Mouse (Mus musculus): ENCODE data around the gene Psmd8. TPM values are rescaled to one million over a fixed set of nuclear protein-coding genes. Genes with fewer than 3 reads are reported as not detected.

Gene Psmd8
- polyA plus RNA-seq, 1 experiment from 2014 or later = 287 TPM

DNA sequence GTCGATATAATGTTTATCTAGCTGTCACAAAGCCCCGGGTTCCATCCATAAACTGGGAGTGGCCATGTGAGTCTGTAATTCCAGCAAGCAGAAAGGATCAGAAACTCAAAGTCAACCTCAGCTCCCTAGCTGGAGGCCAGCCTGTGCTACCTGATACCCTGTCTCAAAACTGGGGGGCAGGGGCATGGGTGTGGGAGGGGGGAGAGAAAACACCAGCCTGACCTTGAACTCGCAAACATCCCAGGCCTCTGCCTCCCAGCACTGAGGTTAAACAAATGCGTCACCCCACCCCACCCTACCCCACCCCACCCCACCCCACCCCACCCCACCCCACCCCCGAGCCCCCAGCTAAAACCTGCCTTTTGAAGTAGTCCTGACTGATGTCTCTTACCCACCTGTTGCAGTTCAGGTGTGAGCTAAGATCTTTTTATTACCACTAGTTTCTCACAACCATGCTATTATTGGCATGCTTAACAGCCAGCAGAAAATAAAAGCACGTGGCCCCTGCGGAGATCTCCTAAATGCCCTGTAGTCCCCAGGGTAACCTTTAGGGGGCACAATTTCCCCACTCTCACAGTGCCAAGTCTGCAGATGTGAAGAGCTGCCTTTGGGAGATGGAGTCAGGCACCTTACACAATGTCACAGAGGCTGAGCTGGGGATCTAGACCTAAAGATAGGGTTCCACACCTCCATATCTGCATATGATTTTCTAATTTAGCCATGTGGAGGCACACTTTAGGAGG lies 54.2 kb downstream of the Psmd8 start:
- Histone ChIP-seq H3K4me3 (ENCODE audit: low read depth, low read length) (no peak overlapping the region), H3K27me3 (ENCODE audit: control insufficient read depth, insufficient read depth, low read depth, low read length) (0 out of 2 replicates have a peak, but pooled peaks cover 2% of the 10 kb centered on the region), H3K9me3 (replicated peaks; ENCODE audit: control insufficient read depth, low read length, poor library complexity, severe bottlenecking) (no peaks in the 10 kb centered on the region), H3K27ac (ENCODE audit: low read length) (no peak overlapping the region), H3K36me3 (ENCODE audit: control insufficient read depth, insufficient read depth, low read length) (no peaks in the 10 kb centered on the region), H3K4me2 (ENCODE audit: low read length) (no peak overlapping the region), H3K9ac (ENCODE audit: low read depth, low read length) (no peak overlapping the region), H3K4me1 (ENCODE audit: control insufficient read depth, insufficient read depth, low read length) (0 out of 2 replicates have a peak, but pooled peaks cover 5% of the 10 kb centered on the region)
- 30% methylated on average over 7 of the region's 7 CpGs for WGBS
- ATAC-seq = no peak

DNA sequence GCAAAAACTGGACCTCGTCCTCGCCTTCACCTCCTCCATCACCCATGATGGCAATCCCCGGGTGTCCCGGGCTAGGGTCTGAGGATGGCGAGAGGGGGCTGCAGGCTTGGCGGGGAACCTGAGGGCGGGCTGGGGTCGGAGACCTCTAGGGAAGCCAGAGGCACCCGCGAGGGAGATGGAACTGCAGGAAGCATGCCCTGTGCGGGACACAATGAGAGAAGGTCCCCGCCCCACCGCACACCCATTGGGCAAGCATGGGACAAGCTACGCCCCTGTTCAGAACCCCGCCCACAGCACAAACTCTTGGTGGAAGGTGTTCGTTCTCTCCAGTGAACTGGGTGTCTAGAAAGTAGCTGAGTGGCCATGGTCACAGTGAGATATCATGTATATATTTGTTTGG lies 55.5 kb downstream of the Psmd8 start, which contains the start of gene Ryr1:
Gene Ryr1, minus strand, starts transcription at position 210 of the 400 bp plus-strand sequence.
- Histone ChIP-seq H3K4me2 (ENCODE audit: low read length) (peak within 1 kb of the TSS; percentile 57), H3K4me1 (ENCODE audit: control insufficient read depth, insufficient read depth, low read length) (0 out of 2 replicates have a peak, but pooled peaks cover 5% of the 10 kb centered on the region), H3K4me3 (ENCODE audit: low read depth, low read length) (peak within 1 kb of the TSS; percentile 19; the same call in 1 of the 2 replicates), H3K9ac (ENCODE audit: low read depth, low read length) (peak within 1 kb of the TSS; percentile 50; the same call in 1 of the 2 replicates), H3K36me3 (ENCODE audit: control insufficient read depth, insufficient read depth, low read length) (no peaks in the 10 kb centered on the region), H3K27me3 (ENCODE audit: control insufficient read depth, insufficient read depth, low read depth, low read length) (0 out of 2 replicates have a peak, but pooled peaks cover 2% of the 10 kb centered on the region), H3K27ac (ENCODE audit: low read length) (no peak within 1 kb of the TSS), H3K9me3 (replicated peaks; ENCODE audit: control insufficient read depth, low read length, poor library complexity, severe bottlenecking) (no peaks in the 10 kb centered on the region)
- WGBS = under 1% methylated on average over 16 of the region's 16 CpGs
- no peak for ATAC-seq

Other genes starting within 250 kb of the Psmd8 start
- 132 and 133 TPM in 2 replicates for gene Actn4, start 218.4 kb downstream of the Psmd8 start, polyA plus RNA-seq (2015; fragmentation: Nextera tagmentation; extraction: Ambion mirVana)
- gene Eif3k, start 198.8 kb downstream of the Psmd8 start, polyA plus RNA-seq (2015; fragmentation: Nextera tagmentation; extraction: Ambion mirVana) = 279 TPM in 2 replicates
- 11.8 and 13.2 TPM in 2 replicates for gene Map4k1, start 198.7 kb downstream of the Psmd8 start, polyA plus RNA-seq (2015; fragmentation: Nextera tagmentation; extraction: Ambion mirVana)
- 11.3 and 14.4 TPM in 2 replicates for gene Ryr1, start 55.5 kb downstream of the Psmd8 start, polyA plus RNA-seq (2015; fragmentation: Nextera tagmentation; extraction: Ambion mirVana)
- gene Rasgrp4, start 45.9 kb downstream of the Psmd8 start, polyA plus RNA-seq (2015; fragmentation: Nextera tagmentation; extraction: Ambion mirVana) = 0.83 and 1.0 TPM in 2 replicates
- 23.7 and 28.3 TPM in 2 replicates for gene Fam98c, start 24.5 kb downstream of the Psmd8 start, polyA plus RNA-seq (2015; fragmentation: Nextera tagmentation; extraction: Ambion mirVana)
- 0.54 and 1.1 TPM in 2 replicates for gene Ggn, start 10.5 kb downstream of the Psmd8 start, polyA plus RNA-seq (2015; fragmentation: Nextera tagmentation; extraction: Ambion mirVana)
- 10.7 TPM in 2 replicates for gene Spred3, start 10.3 kb downstream of the Psmd8 start, polyA plus RNA-seq (2015; fragmentation: Nextera tagmentation; extraction: Ambion mirVana)
- gene Catsperg1, start 33.3 kb upstream of the Psmd8 start, polyA plus RNA-seq (2015; fragmentation: Nextera tagmentation; extraction: Ambion mirVana) = 3.8 and 5.8 TPM in 2 replicates
- gene Kcnk6, start 51.8 kb upstream of the Psmd8 start, polyA plus RNA-seq (2015; fragmentation: Nextera tagmentation; extraction: Ambion mirVana) = 1.1 and 1.7 TPM in 2 replicates
- gene Yif1b, start 57.6 kb upstream of the Psmd8 start, polyA plus RNA-seq (2015; fragmentation: Nextera tagmentation; extraction: Ambion mirVana) = 95.7 and 109 TPM in 2 replicates
- gene 2200002D01Rik, start 67.8 kb upstream of the Psmd8 start, polyA plus RNA-seq (2015; fragmentation: Nextera tagmentation; extraction: Ambion mirVana) = 0.46 and 1.5 TPM in 2 replicates
- gene Spint2, start 101.2 kb upstream of the Psmd8 start, polyA plus RNA-seq (2015; fragmentation: Nextera tagmentation; extraction: Ambion mirVana) = 81.2 and 89.7 TPM in 2 replicates
- gene Ppp1r14a, start 108.6 kb upstream of the Psmd8 start, polyA plus RNA-seq (2015; fragmentation: Nextera tagmentation; extraction: Ambion mirVana) = 2.5 and 2.7 TPM in 2 replicates
- 223 and 226 TPM in 2 replicates for gene Dpf1, start 123.2 kb upstream of the Psmd8 start, polyA plus RNA-seq (2015; fragmentation: Nextera tagmentation; extraction: Ambion mirVana)

Measured in midbrain, embryonic 16.5 days (tissue).